Mouse (Mus musculus) cerebellum, adult 2 months (tissue): ENCODE measurements around the gene Akap8.

Source experiments
- CTCF ChIP-seq: fragments of 200-500 bp; IDR thresholded peaks from 2 replicates; pipeline ENCODE4 v1.5.1; 2011; ENCODE audit warnings: low read depth, mild to moderate bottlenecking, control low read depth, low read length, moderate library complexity, borderline replicate concordance; ENCODE audit not compliant: insufficient read depth
- POLR2A ChIP-seq: fragments of 200-500 bp; IDR thresholded peaks from 2 replicates; pipeline ENCODE4 v1.6.1; 2011; ENCODE audit warnings: low read length, control low read depth, borderline replicate concordance; ENCODE audit not compliant: insufficient read depth

GRCm38 (mm10) chr17:32262831-32263559, 58.0 kb downstream of the Akap8 start:
- TF ChIP-seq CTCF = no peak
- TF ChIP-seq POLR2A = no peak
